Mouse (Mus musculus) midbrain, embryonic 14.5 days (tissue): ENCODE measurements at regions not wholly inside any gene's neighbourhood (a gene's known extent, or its start where the extent isn't known, plus 50 kb on each side); places are given as distances from the start of the nearest gene placed in this dataset.

Experiments used
- ATAC-seq: fragments of 200-750 bp; cut with Nextera tagmentation; 2 replicates; pipeline ENCODE4 v1.8.0; 2017; ENCODE audit warnings: moderate number of reproducible peaks, moderate library complexity; ENCODE audit not compliant: low FRiP score, low TSS enrichment
- DNase-seq: peaks from one replicate; pipeline ENCODE4 v3.0.0-alpha.2; 2015
- H3K27ac ChIP-seq: fragments of 300-500 bp; sonication (generic); replicated peaks from 2 replicates; pipeline ENCODE4 v1.5.1; 2014; ENCODE audit warnings: mild to moderate bottlenecking, low read depth, low read length, moderate library complexity
- H3K27me3 ChIP-seq: fragments of 300-500 bp; sonication (generic); 2 replicates; pipeline ENCODE4 v1.6.1; 2014; ENCODE audit warnings: low read length, control low read depth, mixed read lengths; ENCODE audit not compliant: control insufficient read depth, insufficient read depth
- H3K36me3 ChIP-seq: fragments of 300-500 bp; sonication (generic); 2 replicates; pipeline ENCODE4 v1.6.1; 2014; ENCODE audit warnings: low read length, control low read depth; ENCODE audit not compliant: control insufficient read depth, insufficient read depth
- H3K4me1 ChIP-seq: fragments of 300-500 bp; sonication (generic); 2 replicates; pipeline ENCODE4 v1.6.1; 2014; ENCODE audit warnings: mild to moderate bottlenecking, antibody characterized with exemption, low read length, control low read depth; ENCODE audit not compliant: control insufficient read depth, insufficient read depth
- H3K4me2 ChIP-seq: fragments of 300-500 bp; sonication (generic); 2 replicates; pipeline ENCODE4 v1.6.1; 2014; ENCODE audit warnings: mild to moderate bottlenecking, low read length, moderate library complexity
- H3K4me3 ChIP-seq: fragments of 300-500 bp; sonication (generic); replicated peaks from 2 replicates; pipeline ENCODE4 v1.5.1; 2014; ENCODE audit warnings: low read depth, low read length
- H3K9ac ChIP-seq: fragments of 300-500 bp; sonication (generic); replicated peaks from 2 replicates; pipeline ENCODE4 v1.6.1; 2014; ENCODE audit warnings: mild to moderate bottlenecking, low read length, moderate library complexity
- H3K9me3 ChIP-seq: fragments of 300-500 bp; sonication (generic); 2 replicates; pipeline ENCODE4 v1.6.1; 2016; ENCODE audit warnings: low read length, control low read depth, mixed read lengths; ENCODE audit not compliant: control insufficient read depth
- WGBS: fragments of 180-500 bp; shearing (Covaris S2); extraction: QIAGEN DNeasy Blood & Tissue Kit; methylation state at CpG from one replicate; pipeline ENCODE4 v1.1.7; 2014; 5-methylcytosine and 5-hydroxymethylcytosine counted together

DNA sequence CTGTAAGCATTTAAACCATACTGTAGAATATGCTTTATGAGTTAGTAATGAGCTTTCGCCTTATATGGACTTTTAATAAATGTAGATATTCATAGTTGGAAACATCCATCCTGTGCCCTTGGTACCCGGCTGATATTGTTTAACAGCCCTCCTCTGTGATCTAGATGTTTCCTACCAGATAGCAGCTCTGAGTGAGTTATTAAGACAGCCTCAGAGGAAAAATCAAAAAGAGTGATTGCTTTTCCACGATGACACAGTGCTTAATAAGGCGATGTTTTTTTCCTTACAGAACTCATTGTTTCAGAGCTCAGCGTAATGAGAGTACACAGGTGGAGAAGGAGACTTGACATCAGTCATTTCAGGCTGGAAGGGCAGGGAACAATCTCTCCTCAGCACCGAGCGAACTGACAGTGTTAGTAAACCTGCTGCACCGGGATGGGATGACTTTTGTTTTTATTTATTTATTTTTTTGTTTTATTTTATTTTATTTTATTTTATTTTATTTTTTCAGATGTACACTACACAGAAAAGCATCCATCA, 264.4 kb downstream of the Lmbrd1 start:
- Histone ChIP-seq H3K9ac (no peak overlapping the region), H3K4me2 (no peak overlapping the region), H3K4me3 (no peak overlapping the region), H3K27me3 (no peaks in the 10 kb centered on the region), H3K27ac (no peak overlapping the region), H3K36me3 (no peaks in the 10 kb centered on the region), H3K9me3 (no peaks in the 10 kb centered on the region), H3K4me1 (no peaks in the 10 kb centered on the region)
- ATAC-seq (no peak), DNase-seq (no peak)
- WGBS: 79% methylated on average over 8 of the region's 8 CpGs

DNA sequence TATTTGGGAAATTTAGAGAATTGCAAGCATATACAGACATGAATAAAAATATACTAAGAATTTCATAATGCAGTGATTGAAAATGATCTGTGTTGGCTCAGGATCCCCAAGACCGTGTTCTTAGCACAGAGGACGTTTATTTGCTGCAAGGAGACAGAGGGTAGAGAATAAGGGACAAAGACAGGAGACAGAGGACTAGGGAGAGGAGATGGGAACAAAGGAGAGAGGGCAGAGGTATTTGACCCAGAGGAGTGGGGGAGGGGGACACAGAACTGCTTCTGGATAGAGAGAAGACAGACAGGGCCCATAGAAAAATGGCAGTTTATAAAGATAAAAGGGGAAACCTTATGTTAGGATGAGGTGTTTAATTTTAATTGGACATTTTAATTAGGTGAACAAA, 265.0 kb downstream of the Lmbrd1 start:
- Histone ChIP-seq H3K4me2 (no peak overlapping the region), H3K4me3 (no peak overlapping the region), H3K27me3 (no peaks in the 10 kb centered on the region), H3K36me3 (no peaks in the 10 kb centered on the region), H3K9ac (no peak overlapping the region), H3K9me3 (no peaks in the 10 kb centered on the region), H3K27ac (no peak overlapping the region), H3K4me1 (no peaks in the 10 kb centered on the region)
- DNase-seq (no peak), ATAC-seq (no peak; the same call in 1 of the 2 replicates)
- WGBS: 14% methylated on average over 2 of the region's 2 CpGs

GRCm38 (mm10) chr1:24972681-24973080, 294.3 kb downstream of the Lmbrd1 start:
- DNase-seq (no peak), ATAC-seq (no peak)
- Histone ChIP-seq H3K36me3 (no peaks in the 10 kb centered on the region), H3K4me1 (no peaks in the 10 kb centered on the region), H3K27ac (no peak overlapping the region), H3K4me3 (no peak overlapping the region), H3K4me2 (no peak overlapping the region), H3K9ac (no peak overlapping the region), H3K27me3 (no peaks in the 10 kb centered on the region), H3K9me3 (no peaks in the 10 kb centered on the region)
- 76% methylated on average over 2 of the region's 2 CpGs for WGBS

GRCm38 (mm10) chr1:25008456-25009169, 330.2 kb downstream of the Lmbrd1 start:
- DNase-seq: no peak

GRCm38 (mm10) chr1:25012754-25013153, 334.3 kb downstream of the Lmbrd1 start:
- H3K9me3 ChIP-seq: no peaks in the 10 kb centered on the region
- WGBS: 68% methylated on average over 1 of the region's 1 CpGs
- H3K4me1 ChIP-seq: no peaks in the 10 kb centered on the region
- no peak overlapping the region for H3K4me2 ChIP-seq
- H3K4me3 ChIP-seq: no peak overlapping the region
- H3K27ac ChIP-seq: no peak overlapping the region
- no peaks in the 10 kb centered on the region for H3K27me3 ChIP-seq
- H3K36me3 ChIP-seq: no peaks in the 10 kb centered on the region
- no peak overlapping the region for H3K9ac ChIP-seq
- no peak for DNase-seq
- ATAC-seq: no peak

More at GRCm38 (mm10) chr1:25008456-25009169, 330.2 kb downstream of the Lmbrd1 start:
- no peaks in the 10 kb centered on the region for H3K36me3 ChIP-seq
- 83% methylated on average over 8 of the region's 8 CpGs for WGBS
- no peak overlapping the region for H3K27ac ChIP-seq
- no peaks in the 10 kb centered on the region for H3K4me1 ChIP-seq
- H3K9ac ChIP-seq: no peak overlapping the region
- H3K9me3 ChIP-seq: no peaks in the 10 kb centered on the region
- H3K4me2 ChIP-seq: no peak overlapping the region
- no peak for ATAC-seq
- H3K27me3 ChIP-seq: no peaks in the 10 kb centered on the region
- no peak overlapping the region for H3K4me3 ChIP-seq
